Mouse (Mus musculus): Measurements from ENCODE around the gene Ugt2b36. TPM values are rescaled to one million over a fixed set of nuclear protein-coding genes. Genes with fewer than 3 reads are reported as not detected.
A peak's percentile ranks its signal among the peaks of the same experiment; 100 is the strongest.
"Not testable (repeated sequence)": the region's sequence is repeated elsewhere in the genome, so short reads cannot be mapped to it uniquely, and the experiment has no call there.

The Ugt2b36 gene
- polyA plus RNA-seq (2014; fragmentation: Nextera tagmentation; extraction: Ambion mirVana), result not detected in 2 replicates

- no peak within 1 kb of the TSS for H3K27ac ChIP-seq (ENCODE audit: low read depth, low read length)
- no peaks in the 10 kb centered on the region for H3K4me1 ChIP-seq (replicated peaks; ENCODE audit: control insufficient read depth, insufficient read depth, low read length)
- no peak within 1 kb of the TSS for H3K4me3 ChIP-seq (ENCODE audit: low read depth, low read length)
- no peak within 1 kb of the TSS for H3K9ac ChIP-seq (ENCODE audit: low read depth, low read length)
- no peaks in the 10 kb centered on the region for H3K27me3 ChIP-seq (ENCODE audit: control insufficient read depth, insufficient read depth, low read length)
- no peaks in the 10 kb centered on the region for H3K36me3 ChIP-seq (ENCODE audit: control insufficient read depth, insufficient read depth, low read length)
- WGBS, result 93% methylated on average over 1 of the region's 1 CpGs
- no peak for ATAC-seq (ENCODE audit: low FRiP score)
- no peak for DNase-seq (ENCODE audit: low spot score)
- H3K9me3 ChIP-seq (ENCODE audit: control insufficient read depth, low read length), result no peaks in the 10 kb centered on the region
- no peak within 1 kb of the TSS for H3K4me2 ChIP-seq (replicated peaks; ENCODE audit: low read depth, low read length)
Measured at GRCm38 (mm10) chr5:87092346-87093027, at the start of gene Ugt2b36. Ugt2b36 (minus strand) TSS chr5:87092555.

GRCm38 (mm10) chr5:87140196-87140595 is 47.8 kb upstream of the Ugt2b36 start, which contains the start of gene Ugt2b5:
Ugt2b5 (minus strand) TSS chr5:87140318.
- H3K4me2 ChIP-seq (replicated peaks; ENCODE audit: low read depth, low read length); DNase-seq (ENCODE audit: low spot score); H3K4me1 ChIP-seq (replicated peaks; ENCODE audit: control insufficient read depth, insufficient read depth, low read length); H3K27ac ChIP-seq (ENCODE audit: low read depth, low read length); H3K9ac ChIP-seq (ENCODE audit: low read depth, low read length); H3K4me3 ChIP-seq (ENCODE audit: low read depth, low read length); H3K36me3 ChIP-seq (ENCODE audit: control insufficient read depth, insufficient read depth, low read length); H3K9me3 ChIP-seq (ENCODE audit: control insufficient read depth, low read length); ATAC-seq (ENCODE audit: low FRiP score); H3K27me3 ChIP-seq (ENCODE audit: control insufficient read depth, insufficient read depth, low read length): not testable (repeated sequence)
- WGBS, result 88% methylated on average over 1 of the region's 2 CpGs

- H3K27me3 ChIP-seq (ENCODE audit: control insufficient read depth, insufficient read depth, low read length); ATAC-seq (ENCODE audit: low FRiP score); H3K9ac ChIP-seq (ENCODE audit: low read depth, low read length); H3K4me3 ChIP-seq (ENCODE audit: low read depth, low read length); DNase-seq (ENCODE audit: low spot score); H3K4me2 ChIP-seq (replicated peaks; ENCODE audit: low read depth, low read length); H3K9me3 ChIP-seq (ENCODE audit: control insufficient read depth, low read length); H3K36me3 ChIP-seq (ENCODE audit: control insufficient read depth, insufficient read depth, low read length); H3K4me1 ChIP-seq (replicated peaks; ENCODE audit: control insufficient read depth, insufficient read depth, low read length); H3K27ac ChIP-seq (ENCODE audit: low read depth, low read length): not testable (repeated sequence)
- WGBS, result 86% methylated on average over 1 of the region's 1 CpGs
Measured at GRCm38 (mm10) chr5:87103697-87104096, 11.3 kb upstream of the Ugt2b36 start.

GRCm38 (mm10) chr5:87091111-87091510 is 1.2 kb downstream of the Ugt2b36 start:
- H3K4me3 ChIP-seq (ENCODE audit: low read depth, low read length), result no peak overlapping the region
- H3K4me2 ChIP-seq (replicated peaks; ENCODE audit: low read depth, low read length), result no peak overlapping the region
- H3K27ac ChIP-seq (ENCODE audit: low read depth, low read length), result no peak overlapping the region
- no peak for ATAC-seq (ENCODE audit: low FRiP score)
- no peaks in the 10 kb centered on the region for H3K9me3 ChIP-seq (ENCODE audit: control insufficient read depth, low read length)
- H3K4me1 ChIP-seq (replicated peaks; ENCODE audit: control insufficient read depth, insufficient read depth, low read length), result no peaks in the 10 kb centered on the region
- H3K27me3 ChIP-seq (ENCODE audit: control insufficient read depth, insufficient read depth, low read length), result no peaks in the 10 kb centered on the region
- no peaks in the 10 kb centered on the region for H3K36me3 ChIP-seq (ENCODE audit: control insufficient read depth, insufficient read depth, low read length)
- no peak for DNase-seq (ENCODE audit: low spot score)
- no peak overlapping the region for H3K9ac ChIP-seq (ENCODE audit: low read depth, low read length)

- ATAC-seq (ENCODE audit: low FRiP score) (no peak), DNase-seq (ENCODE audit: low spot score) (no peak)
- Histone ChIP-seq H3K4me3 (ENCODE audit: low read depth, low read length) (no peak overlapping the region), H3K4me1 (replicated peaks; ENCODE audit: control insufficient read depth, insufficient read depth, low read length) (no peaks in the 10 kb centered on the region), H3K4me2 (replicated peaks; ENCODE audit: low read depth, low read length) (no peak overlapping the region), H3K9me3 (ENCODE audit: control insufficient read depth, low read length) (no peaks in the 10 kb centered on the region), H3K36me3 (ENCODE audit: control insufficient read depth, insufficient read depth, low read length) (no peaks in the 10 kb centered on the region), H3K9ac (ENCODE audit: low read depth, low read length) (no peak overlapping the region), H3K27ac (ENCODE audit: low read depth, low read length) (no peak overlapping the region), H3K27me3 (ENCODE audit: control insufficient read depth, insufficient read depth, low read length) (no peaks in the 10 kb centered on the region)
Measured at GRCm38 (mm10) chr5:87089264-87089663, 3.1 kb downstream of the Ugt2b36 start.

- Histone ChIP-seq H3K4me1 (replicated peaks; ENCODE audit: control insufficient read depth, insufficient read depth, low read length) (no peaks in the 10 kb centered on the region), H3K9me3 (ENCODE audit: control insufficient read depth, low read length) (no peaks in the 10 kb centered on the region), H3K4me3 (ENCODE audit: low read depth, low read length) (no peak overlapping the region), H3K36me3 (ENCODE audit: control insufficient read depth, insufficient read depth, low read length) (no peaks in the 10 kb centered on the region), H3K27me3 (ENCODE audit: control insufficient read depth, insufficient read depth, low read length) (no peaks in the 10 kb centered on the region), H3K4me2 (replicated peaks; ENCODE audit: low read depth, low read length) (no peak overlapping the region), H3K9ac (ENCODE audit: low read depth, low read length) (no peak overlapping the region), H3K27ac (ENCODE audit: low read depth, low read length) (no peak overlapping the region)
- WGBS, result 82% methylated on average over 3 of the region's 3 CpGs
- DNase-seq (ENCODE audit: low spot score) (no peak), ATAC-seq (ENCODE audit: low FRiP score) (no peak)
Measured at GRCm38 (mm10) chr5:87086269-87086668, 6.1 kb downstream of the Ugt2b36 start.

- ATAC-seq (ENCODE audit: low FRiP score) (no peak), DNase-seq (ENCODE audit: low spot score) (no peak)
- WGBS, result 90% methylated on average over 1 of the region's 1 CpGs
- Histone ChIP-seq H3K4me2 (replicated peaks; ENCODE audit: low read depth, low read length) (no peak overlapping the region), H3K9me3 (ENCODE audit: control insufficient read depth, low read length) (no peaks in the 10 kb centered on the region), H3K27ac (ENCODE audit: low read depth, low read length) (no peak overlapping the region), H3K9ac (ENCODE audit: low read depth, low read length) (no peak overlapping the region), H3K4me3 (ENCODE audit: low read depth, low read length) (no peak overlapping the region), H3K27me3 (ENCODE audit: control insufficient read depth, insufficient read depth, low read length) (no peaks in the 10 kb centered on the region), H3K36me3 (ENCODE audit: control insufficient read depth, insufficient read depth, low read length) (no peaks in the 10 kb centered on the region), H3K4me1 (replicated peaks; ENCODE audit: control insufficient read depth, insufficient read depth, low read length) (no peaks in the 10 kb centered on the region)
Measured at GRCm38 (mm10) chr5:87030624-87031023, 61.7 kb downstream of the Ugt2b36 start.

GRCm38 (mm10) chr5:87027359-87027758 is 65.0 kb downstream of the Ugt2b36 start:
- no peaks in the 10 kb centered on the region for H3K4me1 ChIP-seq (replicated peaks; ENCODE audit: control insufficient read depth, insufficient read depth, low read length)
- no peak overlapping the region for H3K4me2 ChIP-seq (replicated peaks; ENCODE audit: low read depth, low read length)
- H3K4me3 ChIP-seq (ENCODE audit: low read depth, low read length), result no peak overlapping the region
- H3K9me3 ChIP-seq (ENCODE audit: control insufficient read depth, low read length), result no peaks in the 10 kb centered on the region
- no peak overlapping the region for H3K27ac ChIP-seq (ENCODE audit: low read depth, low read length)
- 0 out of 2 replicates have a peak, but pooled peaks have one; percentile 6 for ATAC-seq (ENCODE audit: low FRiP score)
- H3K27me3 ChIP-seq (ENCODE audit: control insufficient read depth, insufficient read depth, low read length), result no peaks in the 10 kb centered on the region
- WGBS, result 84% methylated on average over 3 of the region's 3 CpGs
- no peaks in the 10 kb centered on the region for H3K36me3 ChIP-seq (ENCODE audit: control insufficient read depth, insufficient read depth, low read length)
- no peak overlapping the region for H3K9ac ChIP-seq (ENCODE audit: low read depth, low read length)
- no peak for DNase-seq (ENCODE audit: low spot score)

Data from hindbrain, embryonic 11.5 days (tissue).